Mouse (Mus musculus) midbrain, embryonic 10.5 days (tissue): ENCODE data around the gene Deup1. TPM values are rescaled to one million over a fixed set of nuclear protein-coding genes. Genes with fewer than 3 reads are reported as not detected.
"Not testable (repeated sequence)": the region's sequence is repeated elsewhere in the genome, so short reads cannot be mapped to it uniquely, and the experiment has no call there.

Source experiments
- DNase-seq: peaks from one replicate; pipeline ENCODE4 v3.0.0-alpha.2; 2017; ENCODE audit warnings: low spot score
- H3K27ac ChIP-seq: fragments of 300-500 bp; sonication (generic); replicated peaks from 2 replicates; pipeline ENCODE4 v1.5.1; 2016; ENCODE audit warnings: mild to moderate bottlenecking
- H3K27me3 ChIP-seq: fragments of 300-500 bp; sonication (generic); 2 replicates; pipeline ENCODE4 v1.6.1; 2016; ENCODE audit warnings: low read depth, mild to moderate bottlenecking; ENCODE audit not compliant: poor library complexity, severe bottlenecking
- H3K36me3 ChIP-seq: fragments of 300-500 bp; sonication (generic); 2 replicates; pipeline ENCODE4 v1.6.1; 2016; ENCODE audit warnings: mild to moderate bottlenecking, moderate library complexity
- H3K4me1 ChIP-seq: fragments of 300-500 bp; sonication (generic); 2 replicates; pipeline ENCODE4 v1.6.1; 2016
- H3K4me3 ChIP-seq: fragments of 300-500 bp; sonication (generic); 2 replicates; pipeline ENCODE4 v1.5.1; 2016; ENCODE audit warnings: mild to moderate bottlenecking, moderate library complexity
- H3K9me3 ChIP-seq: fragments of 300-500 bp; sonication (generic); replicated peaks from 2 replicates; pipeline ENCODE4 v1.6.1; 2016; ENCODE audit warnings: mild to moderate bottlenecking
- WGBS: fragments of 180-500 bp; shearing (Covaris S2); methylation state at CpG from one replicate; pipeline ENCODE4 v1.1.7; 2016; 5-methylcytosine and 5-hydroxymethylcytosine counted together
- polyA plus RNA-seq: library from polyadenylated mRNA; unstranded; fragments of >200 nt; fragmentation: Nextera tagmentation; extraction: Ambion mirVana; gene quantifications from 2 replicates; pipeline ENCODE4 v1.2.1, GENCODE M21; 2016

The Deup1 gene
- polyA plus RNA-seq, 1 experiment from 2014 or later, result 0.48 TPM

DNA sequence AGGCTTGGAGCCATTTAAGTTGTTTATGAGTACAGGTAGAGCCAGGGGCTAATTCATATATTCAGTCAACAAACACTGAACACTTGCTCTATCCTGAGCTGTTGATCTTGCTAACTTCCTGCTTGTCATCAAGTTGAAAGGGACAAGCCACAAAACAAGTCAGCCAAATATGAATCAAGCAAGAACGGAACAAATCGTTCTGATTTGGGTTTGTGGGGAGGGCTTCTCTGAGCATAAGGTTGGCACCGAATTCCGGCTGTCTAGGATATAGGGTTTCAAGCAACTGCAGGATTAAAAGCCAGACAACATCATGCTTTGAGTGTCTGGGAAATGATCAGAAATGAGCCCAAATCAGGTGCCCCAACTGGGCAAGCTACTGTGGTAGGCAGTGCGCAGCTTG, 45.7 kb downstream of the Deup1 start:
- Histone ChIP-seq H3K9me3 (no peaks in the 10 kb centered on the region), H3K27me3 (no peaks in the 10 kb centered on the region), H3K4me3 (no peak overlapping the region), H3K27ac (no peak overlapping the region), H3K4me1 (no peaks in the 10 kb centered on the region), H3K36me3 (no peaks in the 10 kb centered on the region)
- no peak for DNase-seq
- 96% methylated on average over 5 of the region's 5 CpGs for WGBS

DNA sequence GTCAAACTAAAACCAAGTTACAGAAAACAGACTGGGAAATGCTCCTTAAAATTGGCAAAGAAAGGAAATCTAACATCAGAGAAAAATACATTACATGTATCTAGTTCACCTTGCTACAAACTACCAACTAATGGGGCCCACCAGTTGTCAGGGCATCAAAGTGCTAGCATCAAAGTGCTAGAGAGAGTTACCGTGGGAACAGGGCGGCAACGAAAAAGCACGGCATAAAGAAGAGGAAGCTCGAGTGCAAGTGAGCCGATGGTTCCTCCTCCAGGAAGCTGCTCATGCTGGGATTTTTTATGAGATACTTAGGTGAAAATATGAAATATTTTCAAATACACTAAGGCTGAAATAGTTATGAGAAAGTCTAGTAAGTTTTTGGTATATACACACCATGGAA, 47.6 kb downstream of the Deup1 start:
- no peak overlapping the region for H3K4me3 ChIP-seq
- DNase-seq, result no peak
- H3K4me1 ChIP-seq, result no peaks in the 10 kb centered on the region

DNA sequence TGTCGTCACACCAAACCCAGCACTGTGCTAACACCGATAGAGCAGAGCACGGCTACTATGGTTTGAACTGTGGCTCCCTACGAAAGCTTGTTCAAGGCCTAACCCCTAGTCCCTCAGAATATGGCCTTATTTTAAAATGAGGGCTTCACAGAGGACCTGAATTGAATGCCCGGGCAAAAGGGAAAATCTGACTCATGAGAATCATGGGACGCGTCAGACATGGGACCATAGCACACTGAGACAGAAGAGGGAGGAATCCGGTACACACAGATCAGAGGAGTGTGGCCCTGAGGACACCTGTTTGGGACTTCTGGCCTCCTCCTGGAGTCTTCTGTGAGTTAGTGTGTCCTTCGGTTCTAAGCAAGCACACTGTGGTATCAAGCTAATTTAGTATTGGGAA, 48.8 kb downstream of the Deup1 start:
- no peaks in the 10 kb centered on the region for H3K27me3 ChIP-seq
- H3K9me3 ChIP-seq, result no peaks in the 10 kb centered on the region
- no peak overlapping the region for H3K4me3 ChIP-seq
- WGBS, result 94% methylated on average over 9 of the region's 9 CpGs
- DNase-seq, result no peak
- H3K36me3 ChIP-seq, result no peaks in the 10 kb centered on the region
- H3K4me1 ChIP-seq, result no peaks in the 10 kb centered on the region
- no peak overlapping the region for H3K27ac ChIP-seq

More for the DNA sequence above, 47.6 kb downstream of the Deup1 start:
- H3K27me3 ChIP-seq, result no peaks in the 10 kb centered on the region
- WGBS, result 71% methylated on average over 6 of the region's 6 CpGs
- no peaks in the 10 kb centered on the region for H3K9me3 ChIP-seq
- no peaks in the 10 kb centered on the region for H3K36me3 ChIP-seq
- H3K27ac ChIP-seq, result no peak overlapping the region

DNA sequence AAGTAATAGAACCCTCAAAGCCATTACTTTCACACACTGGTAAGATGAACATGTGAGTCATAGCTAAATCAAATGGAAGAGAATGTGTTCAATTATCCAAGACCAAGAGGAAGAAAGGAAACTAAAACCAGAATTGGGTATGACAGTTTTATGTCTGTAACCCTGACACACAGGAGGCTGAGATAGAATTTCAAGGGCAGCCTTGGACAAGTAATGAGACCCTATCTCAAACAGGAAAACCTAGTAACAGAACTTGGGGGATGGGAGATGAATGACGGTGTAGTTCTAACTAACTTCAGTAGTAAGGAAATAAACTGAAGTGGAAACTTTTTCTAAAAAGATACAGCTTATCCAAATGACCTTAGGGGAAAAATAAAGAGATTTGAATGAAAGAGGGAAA, 49.3 kb downstream of the Deup1 start:
- no peaks in the 10 kb centered on the region for H3K9me3 ChIP-seq
- H3K4me3 ChIP-seq, result no peak overlapping the region
- no peak for DNase-seq
- no peaks in the 10 kb centered on the region for H3K36me3 ChIP-seq
- WGBS, result 76% methylated on average over 1 of the region's 1 CpGs
- H3K27ac ChIP-seq, result no peak overlapping the region
- H3K27me3 ChIP-seq, result no peaks in the 10 kb centered on the region
- no peaks in the 10 kb centered on the region for H3K4me1 ChIP-seq

DNA sequence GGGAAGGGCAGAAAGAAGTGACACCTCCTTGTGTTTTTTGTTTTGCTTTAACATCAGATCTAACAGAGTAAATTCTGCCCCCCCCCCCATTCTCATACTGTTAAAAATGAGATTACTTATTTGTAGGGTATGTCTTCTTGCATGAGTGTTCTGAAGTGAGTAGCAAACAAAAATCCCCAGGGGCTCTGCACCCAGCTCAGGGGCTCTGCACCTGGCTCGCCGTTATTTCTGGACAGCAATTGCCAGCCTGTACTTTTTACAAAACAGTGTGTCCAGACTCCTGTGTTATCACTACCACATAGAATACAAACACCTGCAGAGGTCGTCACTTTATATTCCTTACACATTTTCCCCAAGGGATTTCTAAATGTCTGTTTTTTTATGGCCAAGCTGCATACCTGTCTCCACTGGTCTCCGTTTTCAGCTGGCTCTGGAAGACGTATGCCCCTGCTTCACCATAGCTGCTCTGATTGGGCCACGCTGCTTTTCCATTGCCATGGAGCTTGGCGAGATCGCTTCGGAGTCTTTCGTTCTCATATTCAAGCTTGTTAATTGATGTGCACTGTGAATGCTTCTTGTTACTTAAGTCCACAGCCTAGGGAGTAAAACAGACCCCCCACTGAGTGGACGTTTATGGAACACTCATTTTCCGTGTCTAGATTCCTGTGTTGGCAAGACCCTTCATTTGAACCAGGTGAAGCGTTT, 52.8 kb downstream of the Deup1 start:
- H3K4me3 ChIP-seq, result no peak overlapping the region

DNA sequence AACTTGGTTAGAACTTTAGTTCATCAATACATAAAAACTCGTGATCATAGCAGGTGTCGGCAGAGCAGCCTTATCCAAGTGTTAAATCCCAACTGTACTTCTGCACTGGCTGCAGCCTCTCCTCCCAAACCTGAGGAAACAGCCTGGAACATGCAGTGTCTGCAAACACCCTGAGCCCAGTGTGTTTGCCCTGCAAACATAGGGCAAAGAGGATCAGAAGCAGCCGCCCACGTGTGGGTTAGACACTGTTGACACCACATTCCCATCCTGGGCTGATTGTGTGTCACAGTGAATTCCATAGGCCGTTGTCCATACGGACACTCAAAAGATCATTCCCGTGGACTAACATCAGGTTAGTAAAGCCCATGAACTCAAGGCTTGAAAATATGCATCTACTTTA, 65.4 kb downstream of the Deup1 start:
- 91% methylated on average over 7 of the region's 7 CpGs for WGBS

More for the DNA sequence above, 52.8 kb downstream of the Deup1 start:
- Histone ChIP-seq H3K4me1 (no peaks in the 10 kb centered on the region), H3K27ac (no peak overlapping the region), H3K27me3 (no peaks in the 10 kb centered on the region), H3K9me3 (no peaks in the 10 kb centered on the region), H3K36me3 (no peaks in the 10 kb centered on the region)
- no peak for DNase-seq
- WGBS, result 84% methylated on average over 13 of the region's 13 CpGs

DNA sequence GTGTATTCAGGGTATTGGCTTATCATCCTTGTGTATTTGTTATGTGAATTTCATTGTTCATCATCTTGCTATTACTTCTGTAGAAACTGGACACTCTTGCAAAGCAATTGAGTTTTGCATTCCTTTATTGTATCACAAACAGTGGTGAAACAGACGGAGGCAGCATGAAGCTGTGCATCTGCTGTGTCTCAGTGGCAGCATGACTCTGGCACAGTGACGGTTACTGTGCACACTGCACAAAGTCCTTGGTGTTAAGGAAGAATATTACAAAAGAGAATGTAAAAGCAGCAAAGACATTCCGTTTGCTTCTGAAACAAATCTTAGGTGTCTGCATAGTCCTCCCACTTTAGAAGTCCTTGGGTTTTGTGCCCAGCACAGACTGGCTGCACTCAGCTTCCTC, 67.3 kb downstream of the Deup1 start:
- DNase-seq, result no peak
- Histone ChIP-seq H3K36me3 (no peaks in the 10 kb centered on the region), H3K27me3 (no peaks in the 10 kb centered on the region), H3K4me3 (no peak overlapping the region), H3K9me3 (no peaks in the 10 kb centered on the region), H3K27ac (no peak overlapping the region), H3K4me1 (peaks cover 16% of the 10 kb centered on the region)
- 78% methylated on average over 3 of the region's 3 CpGs for WGBS

More for the DNA sequence above, 65.4 kb downstream of the Deup1 start:
- DNase-seq, result no peak
- no peaks in the 10 kb centered on the region for H3K36me3 ChIP-seq
- H3K4me1 ChIP-seq, result peaks cover 15% of the 10 kb centered on the region
- H3K27me3 ChIP-seq, result no peaks in the 10 kb centered on the region
- no peaks in the 10 kb centered on the region for H3K9me3 ChIP-seq
- H3K4me3 ChIP-seq, result no peak overlapping the region
- H3K27ac ChIP-seq, result no peak overlapping the region

DNA sequence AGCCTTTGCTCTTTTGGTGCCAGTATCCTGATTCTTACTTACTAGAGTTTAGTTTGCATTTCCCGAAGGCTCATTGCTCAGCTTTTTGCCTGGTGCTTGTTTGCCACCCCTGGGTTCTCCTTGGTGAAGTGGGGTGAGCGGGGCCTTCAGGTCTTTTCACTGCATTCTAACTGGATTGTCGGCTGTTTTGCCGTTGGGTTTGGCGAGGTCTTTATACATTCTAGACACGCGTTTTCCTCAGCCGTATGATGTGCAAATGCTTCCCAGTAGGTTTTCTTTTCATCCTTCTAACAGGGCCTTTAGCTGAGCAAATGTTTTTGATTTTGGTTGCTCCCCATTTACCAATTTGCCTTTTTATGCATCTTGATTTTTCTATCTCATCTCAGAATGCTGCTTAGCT, 74.4 kb downstream of the Deup1 start:
- H3K27me3 ChIP-seq, result no peaks in the 10 kb centered on the region
- H3K27ac ChIP-seq, result no peak overlapping the region
- H3K36me3 ChIP-seq, result no peaks in the 10 kb centered on the region
- 88% methylated on average over 8 of the region's 8 CpGs for WGBS
- H3K9me3 ChIP-seq, result peaks cover 6% of the 10 kb centered on the region; the same call in 1 of the 2 replicates
- peaks cover 12% of the 10 kb centered on the region for H3K4me1 ChIP-seq
- no peak for DNase-seq
- no peak overlapping the region for H3K4me3 ChIP-seq

DNA sequence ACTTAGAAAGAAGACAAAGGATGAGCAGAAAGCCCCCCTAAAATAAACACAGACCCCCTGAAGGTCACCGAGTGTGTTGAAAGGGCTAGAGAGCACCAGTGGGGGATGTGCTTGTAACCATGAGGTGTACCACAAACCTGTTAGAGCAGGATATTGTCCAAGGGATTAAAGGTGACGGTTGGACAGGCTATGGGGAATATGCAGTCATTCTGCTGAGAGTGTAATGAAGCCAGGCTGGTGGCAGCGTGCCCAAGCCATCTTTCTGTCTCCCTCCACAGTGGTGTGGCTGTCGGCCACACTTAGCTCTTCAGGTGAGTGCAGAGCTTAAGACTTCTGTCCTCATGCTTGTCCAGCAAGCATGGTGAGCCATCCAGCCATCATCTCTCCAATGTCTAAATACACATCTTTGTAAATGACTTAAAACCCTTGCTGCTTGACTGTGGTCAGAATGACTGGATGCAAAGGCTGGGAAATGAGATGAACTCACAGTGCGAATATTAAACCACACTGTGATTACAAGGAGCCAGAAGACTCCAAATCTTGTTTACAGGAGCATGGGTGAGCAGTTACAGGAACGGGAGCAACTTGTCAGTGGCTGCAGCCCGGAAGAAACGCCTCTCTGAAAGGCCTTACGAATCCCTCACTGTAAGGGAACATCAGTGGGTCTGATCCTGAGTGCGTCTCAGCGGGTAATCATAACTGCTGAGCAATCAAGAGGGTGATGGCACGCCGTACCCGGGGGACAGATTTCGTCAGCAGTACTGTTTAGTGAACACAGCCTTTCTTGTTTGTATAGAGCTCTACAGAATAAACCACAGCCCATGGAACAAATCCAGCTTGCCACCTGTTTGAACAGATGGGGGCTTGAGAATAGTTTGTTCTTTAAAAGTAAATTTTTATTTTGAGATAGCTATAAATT, 75.5 kb downstream of the Deup1 start:
- H3K4me1 ChIP-seq, result 0 out of 2 replicates have a peak, but pooled peaks cover 3% of the 10 kb centered on the region

DNA sequence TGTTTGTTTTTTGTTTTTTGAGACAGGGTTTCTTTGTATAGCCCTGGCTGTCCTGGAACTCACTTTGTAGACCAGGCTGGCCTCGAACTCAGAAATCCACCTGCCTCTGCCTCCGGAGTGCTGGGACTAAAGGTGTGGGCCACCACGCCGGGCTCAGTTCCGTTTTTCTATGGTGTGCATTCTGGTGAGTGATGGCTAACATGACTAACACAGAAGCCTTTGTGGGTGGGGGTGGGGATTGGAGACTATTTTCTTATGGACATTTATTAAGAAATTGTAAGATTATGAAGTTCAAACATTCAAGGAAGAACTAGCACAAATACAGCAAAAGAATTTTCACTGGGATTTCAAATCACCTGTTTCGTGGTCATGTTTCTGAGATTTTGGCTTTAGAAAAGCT, 76.7 kb downstream of the Deup1 start:
- H3K9me3 ChIP-seq, H3K27me3 ChIP-seq, DNase-seq, H3K4me3 ChIP-seq, H3K36me3 ChIP-seq, H3K4me1 ChIP-seq, H3K27ac ChIP-seq: not testable (repeated sequence)
- WGBS, result 93% methylated on average over 6 of the region's 6 CpGs

More for the DNA sequence above, 75.5 kb downstream of the Deup1 start:
- Histone ChIP-seq H3K36me3 (no peaks in the 10 kb centered on the region), H3K27ac (no peak overlapping the region), H3K4me3 (no peak overlapping the region), H3K9me3 (peaks cover 6% of the 10 kb centered on the region; the same call in 1 of the 2 replicates), H3K27me3 (no peaks in the 10 kb centered on the region)
- 88% methylated on average over 15 of the region's 15 CpGs for WGBS
- DNase-seq, result no peak

DNA sequence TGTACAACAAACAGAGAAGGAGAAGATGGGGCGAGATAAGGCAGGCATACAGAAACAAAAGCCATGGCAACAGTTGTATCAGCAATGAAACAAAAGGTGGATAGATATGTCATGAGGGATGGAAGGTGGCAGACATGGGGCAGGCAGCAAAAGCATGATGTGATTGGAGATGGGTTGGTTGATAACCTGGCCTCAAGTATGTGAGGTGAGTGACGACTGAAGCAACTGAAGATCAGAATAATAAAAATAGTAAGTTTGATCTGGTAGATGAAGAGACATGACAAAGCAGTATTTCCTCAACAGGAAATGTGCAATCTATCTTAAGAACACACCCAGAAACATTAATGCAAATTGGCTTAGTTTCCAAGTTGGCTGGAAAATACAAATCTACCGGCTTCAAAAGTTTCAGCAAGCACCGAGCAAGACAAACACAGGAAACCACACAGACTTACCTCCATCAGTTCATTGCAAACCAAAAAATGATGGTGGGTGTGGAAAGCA, 77.2 kb downstream of the Deup1 start:
- H3K4me1 ChIP-seq, result 0 out of 2 replicates have a peak, but pooled peaks cover 3% of the 10 kb centered on the region
- H3K4me3 ChIP-seq, result no peak overlapping the region
- H3K9me3 ChIP-seq, result peaks cover 6% of the 10 kb centered on the region; the same call in 1 of the 2 replicates
- no peak overlapping the region for H3K27ac ChIP-seq
- no peaks in the 10 kb centered on the region for H3K36me3 ChIP-seq
- WGBS, result 92% methylated on average over 4 of the region's 4 CpGs
- H3K27me3 ChIP-seq, result no peaks in the 10 kb centered on the region
- no peak for DNase-seq

DNA sequence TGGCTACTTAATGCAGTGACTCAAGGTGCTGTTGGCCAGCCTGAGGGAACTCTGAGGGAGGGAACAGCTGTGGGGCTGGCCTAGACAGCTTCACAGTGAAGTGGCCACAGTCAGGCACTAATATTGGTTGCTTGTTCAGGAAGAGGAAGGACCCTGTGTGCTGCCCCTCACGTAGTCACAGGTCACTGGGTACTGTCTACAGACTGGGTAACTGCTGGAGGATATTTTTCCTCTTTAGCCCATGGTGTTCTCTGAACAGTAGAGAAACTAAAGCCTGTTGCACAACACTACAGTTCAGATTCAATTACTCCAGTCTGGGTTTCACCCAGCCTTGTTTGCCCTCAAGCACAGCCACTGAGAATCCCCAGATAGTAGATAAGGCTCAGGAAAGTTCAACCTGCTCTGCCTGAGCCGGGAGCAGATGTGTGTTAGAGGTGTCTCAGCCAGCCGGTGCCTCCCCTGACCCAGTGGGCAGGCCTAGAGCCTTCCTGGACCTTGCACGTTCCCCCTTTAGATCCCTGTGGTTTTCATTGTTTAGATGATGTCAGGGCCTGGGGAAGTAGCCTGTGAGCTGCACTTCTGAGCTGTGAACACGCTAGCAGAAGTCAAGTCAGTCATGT, 85.9 kb downstream of the Deup1 start:
- no peak for DNase-seq
- peaks cover 20% of the 10 kb centered on the region; the same call in 1 of the 2 replicates for H3K36me3 ChIP-seq
- H3K4me3 ChIP-seq, result no peak overlapping the region
- H3K4me1 ChIP-seq, result no peaks in the 10 kb centered on the region
- H3K9me3 ChIP-seq, result no peaks in the 10 kb centered on the region
- H3K27ac ChIP-seq, result no peak overlapping the region
- H3K27me3 ChIP-seq, result no peaks in the 10 kb centered on the region
- WGBS, result 76% methylated on average over 5 of the region's 5 CpGs
